Mouse (Mus musculus) liver, embryonic 11.5 days (tissue): ENCODE data around the gene Cald1. TPM values are rescaled to one million over a fixed set of nuclear protein-coding genes. Genes with fewer than 3 reads are reported as not detected.
A peak's percentile ranks its signal among the peaks of the same experiment; 100 is the strongest.

Experiments
- ATAC-seq: fragments of 200-750 bp; cut with Nextera tagmentation; replicated peaks from 2 replicates; pipeline ENCODE4 v1.8.0; 2017; ENCODE audit warnings: moderate number of reproducible peaks, mild to moderate bottlenecking, moderate TSS enrichment, moderate library complexity; ENCODE audit not compliant: low FRiP score
- DNase-seq: peaks from one replicate; pipeline ENCODE4 v3.0.0-alpha.2; 2017; ENCODE audit warnings: low spot score
- H3K27ac ChIP-seq: fragments of 300-500 bp; sonication (generic); 2 replicates; pipeline ENCODE4 v1.5.1; 2014; ENCODE audit warnings: mild to moderate bottlenecking, low read depth, low read length, control low read depth
- H3K27me3 ChIP-seq: fragments of 300-500 bp; sonication (generic); replicated peaks from 2 replicates; pipeline ENCODE4 v1.6.1; 2014; ENCODE audit warnings: low read length, mixed read lengths; ENCODE audit not compliant: control insufficient read depth, insufficient read depth
- H3K36me3 ChIP-seq: fragments of 300-500 bp; sonication (generic); 2 replicates; pipeline ENCODE4 v1.6.1; 2014; ENCODE audit warnings: mild to moderate bottlenecking, low read length, moderate library complexity, mixed read lengths; ENCODE audit not compliant: control insufficient read depth, insufficient read depth
- H3K4me1 ChIP-seq: fragments of 300-500 bp; sonication (generic); replicated peaks from 2 replicates; pipeline ENCODE4 v1.6.1; 2014; ENCODE audit warnings: low read length, mixed read lengths; ENCODE audit not compliant: control insufficient read depth, insufficient read depth
- H3K4me2 ChIP-seq: fragments of 300-500 bp; sonication (generic); 2 replicates; pipeline ENCODE4 v1.6.1; 2014; ENCODE audit warnings: mild to moderate bottlenecking, control low read depth, moderate library complexity
- H3K4me3 ChIP-seq: fragments of 300-500 bp; sonication (generic); 2 replicates; pipeline ENCODE4 v1.5.1; 2014; ENCODE audit warnings: low read depth, low read length, control low read depth
- H3K9ac ChIP-seq: fragments of 300-500 bp; sonication (generic); 2 replicates; pipeline ENCODE4 v1.6.1; 2014; ENCODE audit warnings: low read depth, low read length, control low read depth
- H3K9me3 ChIP-seq: fragments of 300-500 bp; sonication (generic); 2 replicates; pipeline ENCODE4 v1.6.1; 2016; ENCODE audit warnings: low read length, inconsistent platforms, mixed read lengths; ENCODE audit not compliant: control insufficient read depth
- WGBS: fragments of 180-500 bp; shearing (Covaris S2); extraction: QIAGEN DNeasy Blood & Tissue Kit; methylation state at CpG from one replicate; pipeline ENCODE4 v1.1.7; 2014; 5-methylcytosine and 5-hydroxymethylcytosine counted together
- polyA plus RNA-seq: library from polyadenylated mRNA; unstranded; fragments of >200 nt; fragmentation: Nextera tagmentation; extraction: Ambion mirVana; gene quantifications from 2 replicates; pipeline ENCODE4 v1.2.1, GENCODE M21; 2014

The Cald1 gene
- polyA plus RNA-seq, 1 experiment from 2014 or later = 134 TPM

- no peak overlapping the region for H3K27ac ChIP-seq
- no peaks in the 10 kb centered on the region for H3K27me3 ChIP-seq
- DNase-seq (peak; percentile 8), ATAC-seq (no peak)
- H3K4me3 ChIP-seq = no peak overlapping the region
- H3K9ac ChIP-seq = no peak overlapping the region
- no peak overlapping the region for H3K4me2 ChIP-seq
- WGBS = 36% methylated on average over 4 of the region's 4 CpGs
- H3K9me3 ChIP-seq = no peaks in the 10 kb centered on the region
- no peaks in the 10 kb centered on the region for H3K4me1 ChIP-seq
- peaks cover 8% of the 10 kb centered on the region; the same call in 1 of the 2 replicates for H3K36me3 ChIP-seq
These were observed 161.7 kb downstream of the Cald1 start for GRCm38 (mm10) chr6:34760023-34760422.

GRCm38 (mm10) chr6:34765721-34766120 lies 167.4 kb downstream of the Cald1 start:
- Histone ChIP-seq H3K9me3 (no peaks in the 10 kb centered on the region), H3K4me3 (no peak overlapping the region), H3K4me1 (no peaks in the 10 kb centered on the region), H3K36me3 (0 out of 2 replicates have a peak, but pooled peaks cover 3% of the 10 kb centered on the region), H3K9ac (no peak overlapping the region), H3K4me2 (no peak overlapping the region), H3K27me3 (no peaks in the 10 kb centered on the region), H3K27ac (no peak overlapping the region)
- ATAC-seq = peak; percentile 58; the same call in 1 of the 2 replicates
- no peak for DNase-seq
- 78% methylated on average over 5 of the region's 5 CpGs for WGBS

- Histone ChIP-seq H3K4me1 (no peaks in the 10 kb centered on the region), H3K4me2 (no peak overlapping the region), H3K9ac (no peak overlapping the region), H3K4me3 (no peak overlapping the region), H3K36me3 (peaks cover 3% of the 10 kb centered on the region; the same call in 1 of the 2 replicates), H3K27me3 (no peaks in the 10 kb centered on the region), H3K27ac (no peak overlapping the region), H3K9me3 (no peaks in the 10 kb centered on the region)
- no peak for ATAC-seq
- WGBS = 93% methylated on average over 2 of the region's 2 CpGs
- no peak for DNase-seq
These were observed 171.7 kb downstream of the Cald1 start for GRCm38 (mm10) chr6:34769984-34770383.

GRCm38 (mm10) chr6:34770491-34770890 lies 172.2 kb downstream of the Cald1 start:
- Histone ChIP-seq H3K9ac (no peak overlapping the region), H3K36me3 (peaks cover 3% of the 10 kb centered on the region; the same call in 1 of the 2 replicates), H3K4me1 (no peaks in the 10 kb centered on the region), H3K27ac (no peak overlapping the region), H3K4me3 (no peak overlapping the region), H3K9me3 (no peaks in the 10 kb centered on the region), H3K4me2 (no peak overlapping the region), H3K27me3 (no peaks in the 10 kb centered on the region)
- DNase-seq (no peak), ATAC-seq (no peak)
- WGBS = 64% methylated on average over 6 of the region's 6 CpGs

- H3K27ac ChIP-seq = no peak overlapping the region
- no peaks in the 10 kb centered on the region for H3K27me3 ChIP-seq
- no peak overlapping the region for H3K4me3 ChIP-seq
- H3K4me2 ChIP-seq = no peak overlapping the region
- DNase-seq = no peak
- H3K9ac ChIP-seq = no peak overlapping the region
- H3K4me1 ChIP-seq = no peaks in the 10 kb centered on the region
- no peaks in the 10 kb centered on the region for H3K9me3 ChIP-seq
- H3K36me3 ChIP-seq = peaks cover 3% of the 10 kb centered on the region; the same call in 1 of the 2 replicates
- ATAC-seq = no peak
These were observed 178.1 kb downstream of the Cald1 start for GRCm38 (mm10) chr6:34776396-34776795.

GRCm38 (mm10) chr6:34777094-34777493 lies 178.8 kb downstream of the Cald1 start:
- H3K9ac ChIP-seq = no peak overlapping the region
- 81% methylated on average over 2 of the region's 2 CpGs for WGBS
- H3K9me3 ChIP-seq = no peaks in the 10 kb centered on the region
- H3K4me3 ChIP-seq = no peak overlapping the region
- peaks cover 2% of the 10 kb centered on the region; the same call in 1 of the 2 replicates for H3K36me3 ChIP-seq
- ATAC-seq = no peak
- H3K27me3 ChIP-seq = no peaks in the 10 kb centered on the region
- H3K4me2 ChIP-seq = no peak overlapping the region
- DNase-seq = no peak
- no peaks in the 10 kb centered on the region for H3K4me1 ChIP-seq
- H3K27ac ChIP-seq = no peak overlapping the region

- Histone ChIP-seq H3K4me2 (no peak overlapping the region), H3K27me3 (no peaks in the 10 kb centered on the region), H3K4me3 (no peak overlapping the region), H3K9me3 (no peaks in the 10 kb centered on the region), H3K4me1 (no peaks in the 10 kb centered on the region), H3K9ac (no peak overlapping the region), H3K27ac (no peak overlapping the region), H3K36me3 (no peaks in the 10 kb centered on the region)
- no peak for DNase-seq
- WGBS = 67% methylated on average over 10 of the region's 10 CpGs
- ATAC-seq = no peak
These were observed 179.8 kb downstream of the Cald1 start for GRCm38 (mm10) chr6:34777981-34778668.

GRCm38 (mm10) chr6:34780231-34780942 lies 182.1 kb downstream of the Cald1 start, which contains the start of gene Agbl3:
TSS of gene Agbl3 (plus strand) at chr6:34780432.
- H3K4me1 ChIP-seq = no peaks in the 10 kb centered on the region
- H3K9ac ChIP-seq = peak within 1 kb of the TSS; percentile 91
- H3K4me3 ChIP-seq = peak within 1 kb of the TSS; percentile 68
- no peaks in the 10 kb centered on the region for H3K27me3 ChIP-seq
- H3K27ac ChIP-seq = peak within 1 kb of the TSS; percentile 98
- H3K9me3 ChIP-seq = no peaks in the 10 kb centered on the region
- under 1% methylated on average over 74 of the region's 81 CpGs for WGBS
- peak; percentile 94 for DNase-seq
- H3K4me2 ChIP-seq = peak within 1 kb of the TSS; percentile 80
- H3K36me3 ChIP-seq = no peaks in the 10 kb centered on the region
- peak; percentile 89 for ATAC-seq
